Mouse (Mus musculus) C2C12 (cell line): ENCODE results near the gene Sdc3. TPM values are rescaled to one million over a fixed set of nuclear protein-coding genes. Genes with fewer than 3 reads are reported as not detected.

Experiments used
- H3K27me3 ChIP-seq: one replicate; pipeline ENCODE4 v1.6.1; 2011; ENCODE audit not compliant: control insufficient read depth, insufficient read depth, insufficient read length
- H3K36me3 ChIP-seq: one replicate; pipeline ENCODE4 v1.6.1; 2011; ENCODE audit not compliant: control insufficient read depth, insufficient read depth
- H3K4me3 ChIP-seq: one replicate; pipeline ENCODE4 v1.5.1; 2011; ENCODE audit warnings: mild to moderate bottlenecking, control low read depth; ENCODE audit not compliant: poor library complexity, insufficient read depth, severe bottlenecking
- H3K79me2 ChIP-seq: one replicate; pipeline ENCODE4 v1.6.1; 2011; ENCODE audit not compliant: control insufficient read depth, insufficient read depth
- H3K79me3 ChIP-seq: one replicate; pipeline ENCODE4 v1.6.1; 2011; ENCODE audit warnings: low read depth, control low read depth
- H3ac ChIP-seq: one replicate; pipeline ENCODE3; 2011; ENCODE audit warnings: low read depth; ENCODE audit not compliant: control insufficient read depth, insufficient read length
- CEBPB ChIP-seq: IDR thresholded peaks from one replicate; pipeline ENCODE4 v1.6.1; 2011; ENCODE audit warnings: low read depth, mild to moderate bottlenecking, control low read depth, moderate library complexity
- CTCF ChIP-seq: IDR thresholded peaks from one replicate; pipeline ENCODE4 v1.5.1; 2011; ENCODE audit not compliant: control insufficient read depth, insufficient read depth, insufficient read length
- FOSL1 ChIP-seq: IDR thresholded peaks from one replicate; pipeline ENCODE4 v1.8.0; 2011; ENCODE audit warnings: mild to moderate bottlenecking, low read length; ENCODE audit not compliant: poor library complexity, insufficient read depth, severe bottlenecking
- MAX ChIP-seq: IDR thresholded peaks from one replicate; pipeline ENCODE4 v1.6.1; 2011; ENCODE audit warnings: mild to moderate bottlenecking, control low read depth
- MYOD1 ChIP-seq: IDR thresholded peaks from one replicate; pipeline ENCODE4 v1.6.1; 2011; ENCODE audit warnings: low read depth; ENCODE audit not compliant: control insufficient read depth, insufficient read length
- MYOG ChIP-seq: IDR thresholded peaks from one replicate; pipeline ENCODE4 v1.6.1; 2011; ENCODE audit not compliant: control insufficient read depth, insufficient read length; ENCODE audit errors: extremely low read depth
- USF1 ChIP-seq: IDR thresholded peaks from one replicate; pipeline ENCODE4 v1.6.1; 2011; ENCODE audit warnings: low read depth, mild to moderate bottlenecking, control low read depth, moderate library complexity
- polyA plus RNA-seq: library from polyadenylated mRNA; unstranded; fragments of >200 nt; fragmentation: generic; extraction: Trizol; gene quantifications from one replicate; pipeline ENCODE4 v1.2.1, GENCODE M21; 2012; ENCODE audit warnings: missing spikeins

The Sdc3 gene
- polyA plus RNA-seq, 1 experiment = 63.6 TPM

DNA sequence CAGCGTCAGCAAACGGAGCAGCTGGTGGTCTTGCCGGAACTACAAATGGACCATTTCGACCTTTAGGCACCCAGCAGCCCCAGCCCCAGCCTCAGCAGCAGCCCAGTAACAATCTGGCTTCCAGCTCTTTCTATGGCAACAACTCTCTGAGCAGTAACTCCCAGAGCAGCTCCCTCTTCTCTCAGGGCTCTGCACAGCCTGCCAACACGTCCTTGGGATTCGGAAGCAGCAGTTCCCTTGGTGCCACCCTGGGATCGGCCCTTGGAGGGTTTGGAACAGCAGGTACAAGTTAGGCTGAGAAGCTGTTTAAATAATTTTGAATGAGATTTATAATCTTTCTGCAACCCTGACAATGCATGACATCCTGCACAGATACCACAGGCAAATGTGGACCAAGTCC, 39.7 kb upstream of the Sdc3 start:
- H3ac ChIP-seq = no peak overlapping the region
- H3K4me3 ChIP-seq = no peak overlapping the region
- H3K27me3 ChIP-seq = no peaks in the 10 kb centered on the region
- H3K36me3 ChIP-seq = peaks cover 91% of the 10 kb centered on the region
- TF ChIP-seq MYOD1 = no peak
- peaks cover 33% of the 10 kb centered on the region for H3K79me3 ChIP-seq
- peaks cover 82% of the 10 kb centered on the region for H3K79me2 ChIP-seq

DNA sequence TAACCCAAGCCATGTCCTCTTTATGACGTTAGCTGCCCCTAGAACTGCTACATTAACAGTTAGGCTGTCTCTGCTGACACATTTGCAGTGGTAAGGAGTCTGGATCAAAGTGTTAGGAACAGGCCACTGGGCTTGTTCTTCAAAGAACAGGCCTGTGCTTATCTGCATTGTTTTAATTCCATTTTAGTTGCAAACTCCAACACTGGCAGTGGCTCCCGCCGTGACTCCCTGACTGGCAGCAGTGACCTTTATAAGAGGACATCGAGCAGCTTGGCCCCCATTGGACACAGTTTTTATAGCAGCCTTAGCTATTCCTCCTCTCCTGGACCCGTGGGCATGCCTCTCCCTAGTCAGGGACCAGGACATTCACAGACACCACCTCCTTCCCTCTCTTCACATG, 38.6 kb upstream of the Sdc3 start:
- H3ac ChIP-seq = no peak overlapping the region
- H3K36me3 ChIP-seq = peaks cover 88% of the 10 kb centered on the region
- TF ChIP-seq CEBPB (no peak), MYOG (no peak), CTCF (no peak), USF1 (no peak), MAX (no peak), FOSL1 (no peak), MYOD1 (no peak)
- peaks cover 37% of the 10 kb centered on the region for H3K79me3 ChIP-seq
- H3K27me3 ChIP-seq = no peaks in the 10 kb centered on the region
- H3K4me3 ChIP-seq = no peak overlapping the region
- peaks cover 84% of the 10 kb centered on the region for H3K79me2 ChIP-seq

DNA sequence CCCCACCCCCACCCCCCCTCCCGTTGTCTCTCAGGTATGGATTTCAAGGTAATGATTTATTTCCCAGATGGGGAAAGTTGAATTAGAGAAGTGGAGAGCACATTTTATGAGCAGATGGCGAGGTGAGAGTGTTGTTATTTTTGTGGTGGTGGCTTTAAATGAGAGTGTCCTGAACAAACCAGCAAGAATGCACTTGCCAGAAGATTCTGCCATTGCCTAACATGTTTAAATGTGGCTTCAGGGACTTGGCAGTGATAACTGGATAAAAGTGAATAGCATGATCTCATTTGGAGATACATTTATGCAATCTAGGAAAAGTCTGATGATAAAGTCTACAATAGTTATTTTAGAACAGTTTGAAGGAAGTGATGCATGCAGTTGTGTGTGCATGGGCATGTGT, 37.6 kb upstream of the Sdc3 start:
- Histone ChIP-seq H3K27me3 (no peaks in the 10 kb centered on the region), H3K79me3 (peaks cover 38% of the 10 kb centered on the region), H3K36me3 (peaks cover 85% of the 10 kb centered on the region), H3K4me3 (no peak overlapping the region), H3K79me2 (peaks cover 95% of the 10 kb centered on the region), H3ac (no peak overlapping the region)
- TF ChIP-seq MAX (no peak), MYOD1 (no peak), CEBPB (no peak), MYOG (no peak), CTCF (no peak), FOSL1 (no peak), USF1 (no peak)

DNA sequence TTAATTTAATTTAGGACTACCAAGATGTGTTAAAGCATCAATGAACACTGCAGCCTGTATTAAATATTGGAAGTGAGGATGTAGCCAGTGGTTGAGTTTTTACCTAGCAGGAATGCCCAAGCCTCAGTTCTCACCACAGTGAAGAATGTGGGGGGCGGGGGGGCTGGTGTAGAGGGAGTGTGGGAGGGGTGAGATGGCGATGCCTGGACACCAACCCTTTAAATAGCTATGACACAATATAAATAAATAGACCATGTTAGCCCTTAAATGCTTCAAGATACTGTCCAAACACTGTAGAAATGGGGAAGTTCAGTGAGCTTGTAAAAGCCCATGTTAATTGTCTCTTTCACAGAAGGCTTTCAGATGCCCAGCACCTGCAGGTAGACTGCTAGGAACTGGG, 32.5 kb upstream of the Sdc3 start:
- Histone ChIP-seq H3K27me3 (no peaks in the 10 kb centered on the region), H3K36me3 (peaks cover 79% of the 10 kb centered on the region), H3ac (no peak overlapping the region), H3K79me2 (peaks cover 55% of the 10 kb centered on the region), H3K4me3 (no peak overlapping the region), H3K79me3 (peaks cover 27% of the 10 kb centered on the region)
- no peak for TF ChIP-seq CEBPB
- no peak for TF ChIP-seq MAX
- TF ChIP-seq USF1 = no peak
- TF ChIP-seq MYOG = no peak
- no peak for TF ChIP-seq CTCF
- TF ChIP-seq MYOD1 = no peak
- TF ChIP-seq FOSL1 = no peak

DNA sequence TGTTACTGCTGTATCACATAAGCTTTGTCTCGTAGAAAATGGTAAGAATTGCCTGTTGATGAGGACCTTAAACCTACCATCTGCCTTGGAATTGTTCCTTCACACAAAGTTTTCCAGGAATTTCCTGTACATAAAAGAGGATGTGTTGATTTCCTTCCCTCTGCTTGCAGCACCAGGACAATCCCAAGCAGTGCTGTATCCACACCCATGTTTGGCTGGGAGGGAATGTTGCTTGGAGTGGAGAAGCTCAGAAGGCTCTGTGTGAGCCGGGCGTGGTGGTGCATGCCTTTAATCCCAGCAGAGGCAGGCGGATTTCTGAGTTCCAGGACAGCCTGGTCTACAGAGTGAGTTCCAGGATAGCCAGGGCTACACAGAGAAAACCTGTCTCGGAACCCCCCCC, 30.5 kb upstream of the Sdc3 start:
- no peaks in the 10 kb centered on the region for H3K27me3 ChIP-seq
- H3K36me3 ChIP-seq = peaks cover 79% of the 10 kb centered on the region
- H3K79me2 ChIP-seq = peaks cover 38% of the 10 kb centered on the region
- no peak overlapping the region for H3ac ChIP-seq
- H3K4me3 ChIP-seq = no peak overlapping the region
- TF ChIP-seq MYOG = no peak
- TF ChIP-seq MAX = no peak
- no peak for TF ChIP-seq MYOD1
- TF ChIP-seq USF1 = no peak
- no peak for TF ChIP-seq CEBPB
- peaks cover 15% of the 10 kb centered on the region for H3K79me3 ChIP-seq

DNA sequence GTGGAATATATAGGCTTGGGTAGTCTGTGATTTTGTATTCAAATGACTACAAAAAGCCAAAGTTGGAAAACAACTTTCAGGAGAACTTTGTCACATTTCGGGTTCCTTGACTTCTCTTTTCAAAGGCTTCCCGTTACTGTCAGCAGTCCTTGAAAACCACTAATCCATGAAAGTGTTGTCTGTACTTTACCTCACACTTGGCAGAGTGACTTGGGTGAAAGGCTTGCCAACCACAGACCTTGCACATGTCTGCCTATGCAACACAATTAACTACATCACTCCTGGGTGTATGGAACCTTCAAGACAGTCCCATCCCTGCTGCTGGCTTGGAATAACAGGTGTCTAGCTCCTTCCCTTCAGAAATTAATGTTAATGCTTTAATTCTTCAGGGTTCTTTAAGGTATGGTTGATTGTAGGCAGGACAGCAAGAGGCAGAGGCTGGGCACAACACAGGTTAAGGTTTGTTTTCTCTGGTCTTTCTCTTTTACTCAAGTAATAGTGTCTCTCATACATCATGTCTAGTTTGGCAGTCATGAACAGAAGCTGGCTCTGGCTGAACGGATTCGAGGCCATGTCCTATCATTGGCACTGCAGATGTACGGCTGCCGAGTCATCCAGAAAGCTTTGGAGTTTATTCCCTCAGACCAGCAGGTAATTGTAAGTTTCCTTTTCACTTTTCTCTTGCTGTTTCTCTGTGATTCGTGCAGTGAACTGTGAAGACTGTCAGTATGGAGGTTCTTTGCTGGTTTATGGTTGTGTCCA, 26.8 kb upstream of the Sdc3 start:
- Histone ChIP-seq H3K27me3 (no peaks in the 10 kb centered on the region), H3K79me2 (peaks cover 17% of the 10 kb centered on the region), H3K36me3 (peaks cover 91% of the 10 kb centered on the region), H3K79me3 (peaks cover 1% of the 10 kb centered on the region), H3ac (no peak overlapping the region), H3K4me3 (no peak overlapping the region)
- TF ChIP-seq CTCF (no peak), USF1 (no peak), MAX (no peak), MYOG (no peak), FOSL1 (no peak)
